Mouse (Mus musculus): ENCODE measurements at regions not wholly inside any gene's neighbourhood (a gene's known extent, or its start where the extent isn't known, plus 50 kb on each side); places are given as distances from the start of the nearest gene placed in this dataset.

GRCm38 (mm10) chr16:12588889-12589288, 520.6 kb upstream of the Ercc4 start:
- H3K9ac ChIP-seq (ENCODE audit: control insufficient read depth, low read depth, low read length, poor library complexity, severe bottlenecking) = no peak overlapping the region
- no peak overlapping the region for H3K27ac ChIP-seq (ENCODE audit: control insufficient read depth, low read depth, low read length)
- DNase-seq (ENCODE audit: low read depth, low spot score) = no peak
- no peak for TF ChIP-seq MEF2A (IDR thresholded peaks at IDR 0.05; ENCODE audit: extremely low read depth, insufficient replicate concordance, low read depth, low read length, poor library complexity, severe bottlenecking)
- TF ChIP-seq UBTF (IDR thresholded peaks at IDR 0.05; ENCODE audit: borderline replicate concordance, insufficient read depth, low read depth, low read length) = no peak
- TF ChIP-seq POLR2AphosphoS5 (IDR thresholded peaks at IDR 0.05; ENCODE audit: borderline replicate concordance, low read depth, low read length) = no peak
- TF ChIP-seq MAFK (IDR thresholded peaks at IDR 0.05; ENCODE audit: borderline replicate concordance, low read depth, low read length) = no peak
- TF ChIP-seq USF2 (IDR thresholded peaks at IDR 0.05; ENCODE audit: borderline replicate concordance in 1 of 2, insufficient read depth in 1 of 2, low read depth in 1 of 2, low read length in 2 of 2) = no peak
- no peaks in the 10 kb centered on the region for H3K36me3 ChIP-seq (ENCODE audit: control insufficient read depth in 1 of 2, insufficient read depth in 2 of 2, low read length in 2 of 2)
- H3K9me3 ChIP-seq (replicated peaks; ENCODE audit: insufficient read depth, low read length) = no peaks in the 10 kb centered on the region
- H3K4me1 ChIP-seq (ENCODE audit: control insufficient read depth in 1 of 2, insufficient read depth in 2 of 2, low read length in 2 of 2) = no peaks in the 10 kb centered on the region
- no peak overlapping the region for H3K4me3 ChIP-seq (ENCODE audit: control insufficient read depth in 1 of 2, insufficient read depth in 1 of 2, low read depth in 2 of 2, low read length in 2 of 2)
- no peaks in the 10 kb centered on the region for H3K79me2 ChIP-seq (ENCODE audit: control insufficient read depth, insufficient read depth, low read length, poor library complexity)
- no peaks in the 10 kb centered on the region for H3K27me3 ChIP-seq (ENCODE audit: control insufficient read depth in 1 of 2, insufficient read depth in 2 of 2, low read length in 2 of 2)

- Histone ChIP-seq H3K27me3 (ENCODE audit: control insufficient read depth in 1 of 2, insufficient read depth in 2 of 2, low read length in 2 of 2) (no peaks in the 10 kb centered on the region), H3K4me1 (ENCODE audit: control insufficient read depth in 1 of 2, insufficient read depth in 2 of 2, low read length in 2 of 2) (no peaks in the 10 kb centered on the region), H3K27ac (ENCODE audit: control insufficient read depth, low read depth, low read length) (no peak overlapping the region), H3K9ac (ENCODE audit: control insufficient read depth, low read depth, low read length, poor library complexity, severe bottlenecking) (no peak overlapping the region), H3K79me2 (ENCODE audit: control insufficient read depth, insufficient read depth, low read length, poor library complexity) (no peaks in the 10 kb centered on the region), H3K9me3 (replicated peaks; ENCODE audit: insufficient read depth, low read length) (no peaks in the 10 kb centered on the region), H3K4me3 (ENCODE audit: control insufficient read depth in 1 of 2, insufficient read depth in 1 of 2, low read depth in 2 of 2, low read length in 2 of 2) (no peak overlapping the region), H3K36me3 (ENCODE audit: control insufficient read depth in 1 of 2, insufficient read depth in 2 of 2, low read length in 2 of 2) (no peaks in the 10 kb centered on the region)
- no peak for TF ChIP-seq RCOR1 (IDR thresholded peaks at IDR 0.05; ENCODE audit: low read depth, low read length)
- 0 out of 2 replicates have a peak, but pooled peaks have one; percentile 29 for TF ChIP-seq GATA1 (IDR thresholded peaks at IDR 0.05; ENCODE audit: low read depth, low read length)
- peak; percentile 27 for DNase-seq (ENCODE audit: low read depth, low spot score)
These were observed 501.2 kb upstream of the Ercc4 start for GRCm38 (mm10) chr16:12608259-12608658.

GRCm38 (mm10) chr16:12611106-12611505, 498.4 kb upstream of the Ercc4 start:
- H3K36me3 ChIP-seq (ENCODE audit: control insufficient read depth in 1 of 2, insufficient read depth in 2 of 2, low read length in 2 of 2) = no peaks in the 10 kb centered on the region
- no peaks in the 10 kb centered on the region for H3K79me2 ChIP-seq (ENCODE audit: control insufficient read depth, insufficient read depth, low read length, poor library complexity)
- no peak for DNase-seq (ENCODE audit: low read depth, low spot score)
- no peaks in the 10 kb centered on the region for H3K27me3 ChIP-seq (ENCODE audit: control insufficient read depth in 1 of 2, insufficient read depth in 2 of 2, low read length in 2 of 2)
- H3K9me3 ChIP-seq (replicated peaks; ENCODE audit: insufficient read depth, low read length) = no peaks in the 10 kb centered on the region
- no peak overlapping the region for H3K4me3 ChIP-seq (ENCODE audit: control insufficient read depth in 1 of 2, insufficient read depth in 1 of 2, low read depth in 2 of 2, low read length in 2 of 2)
- no peak overlapping the region for H3K9ac ChIP-seq (ENCODE audit: control insufficient read depth, low read depth, low read length, poor library complexity, severe bottlenecking)
- TF ChIP-seq RCOR1 (IDR thresholded peaks at IDR 0.05; ENCODE audit: low read depth, low read length) (no peak), USF2 (IDR thresholded peaks at IDR 0.05; ENCODE audit: borderline replicate concordance in 1 of 2, insufficient read depth in 1 of 2, low read depth in 1 of 2, low read length in 2 of 2) (no peak), UBTF (IDR thresholded peaks at IDR 0.05; ENCODE audit: borderline replicate concordance, insufficient read depth, low read depth, low read length) (no peak), MXI1 (IDR thresholded peaks at IDR 0.05; ENCODE audit: low read depth, low read length) (no peak), MAX (IDR thresholded peaks at IDR 0.05; ENCODE audit: low read length) (no peak), ETS1 (IDR thresholded peaks at IDR 0.05; ENCODE audit: low read depth, low read length) (no peak), ZMIZ1 (IDR thresholded peaks at IDR 0.05; ENCODE audit: low read depth, low read length) (no peak), MYC (IDR thresholded peaks at IDR 0.05; ENCODE audit: low read depth, low read length) (no peak), CHD1 (IDR thresholded peaks at IDR 0.05; ENCODE audit: low read depth, low read length) (no peak), SMC3 (IDR thresholded peaks at IDR 0.05; ENCODE audit: low read depth, low read length) (no peak), TBP (IDR thresholded peaks at IDR 0.05; ENCODE audit: low read depth, low read length) (no peak), ELF1 (IDR thresholded peaks at IDR 0.05; ENCODE audit: low read depth, low read length) (no peak), MAFK (IDR thresholded peaks at IDR 0.05; ENCODE audit: borderline replicate concordance, low read depth, low read length) (no peak)
- H3K4me1 ChIP-seq (ENCODE audit: control insufficient read depth in 1 of 2, insufficient read depth in 2 of 2, low read length in 2 of 2) = no peaks in the 10 kb centered on the region
- H3K27ac ChIP-seq (ENCODE audit: control insufficient read depth, low read depth, low read length) = no peak overlapping the region
